Mouse (Mus musculus) liver, embryonic 12.5 days (tissue): ENCODE data around the gene Capn1. TPM values are rescaled to one million over a fixed set of nuclear protein-coding genes. Genes with fewer than 3 reads are reported as not detected.

Source experiments
- ATAC-seq: fragments of 200-750 bp; cut with Nextera tagmentation; 2 replicates; pipeline ENCODE4 v1.8.0; 2017; ENCODE audit warnings: moderate number of reproducible peaks, mild to moderate bottlenecking, moderate library complexity
- H3K27ac ChIP-seq: fragments of 300-500 bp; sonication (generic); 2 replicates; pipeline ENCODE4 v1.5.1; 2016; ENCODE audit warnings: mild to moderate bottlenecking
- H3K27me3 ChIP-seq: fragments of 300-500 bp; sonication (generic); replicated peaks from 2 replicates; pipeline ENCODE4 v1.6.1; 2016; ENCODE audit warnings: mild to moderate bottlenecking, moderate library complexity
- H3K36me3 ChIP-seq: fragments of 300-500 bp; sonication (generic); 2 replicates; pipeline ENCODE4 v1.6.1; 2016; ENCODE audit warnings: mild to moderate bottlenecking, moderate library complexity
- H3K4me1 ChIP-seq: fragments of 300-500 bp; sonication (generic); 2 replicates; pipeline ENCODE4 v1.6.1; 2016
- H3K4me2 ChIP-seq: fragments of 300-500 bp; sonication (generic); 2 replicates; pipeline ENCODE4 v1.6.1; 2016; ENCODE audit warnings: mild to moderate bottlenecking, moderate library complexity
- H3K4me3 ChIP-seq: fragments of 300-500 bp; sonication (generic); 2 replicates; pipeline ENCODE4 v1.5.1; 2016; ENCODE audit warnings: mild to moderate bottlenecking, moderate library complexity
- H3K9ac ChIP-seq: fragments of 300-500 bp; sonication (generic); 2 replicates; pipeline ENCODE4 v1.6.1; 2016; ENCODE audit warnings: mild to moderate bottlenecking, moderate library complexity
- H3K9me3 ChIP-seq: fragments of 300-500 bp; sonication (generic); replicated peaks from 2 replicates; pipeline ENCODE4 v1.6.1; 2016; ENCODE audit warnings: mild to moderate bottlenecking, moderate library complexity
- WGBS: fragments of 180-500 bp; shearing (Covaris S2); methylation state at CpG from one replicate; pipeline ENCODE4 v1.1.7; 2016; ENCODE audit not compliant: insufficient replicate concordance; 5-methylcytosine and 5-hydroxymethylcytosine counted together
- polyA plus RNA-seq: library from polyadenylated mRNA; unstranded; fragments of >200 nt; fragmentation: Nextera tagmentation; extraction: Ambion mirVana; gene quantifications from 2 replicates; pipeline ENCODE4 v1.2.1, GENCODE M21; 2016

Capn1 gene
- 37.7 and 38.5 TPM in 2 replicates for polyA plus RNA-seq

DNA sequence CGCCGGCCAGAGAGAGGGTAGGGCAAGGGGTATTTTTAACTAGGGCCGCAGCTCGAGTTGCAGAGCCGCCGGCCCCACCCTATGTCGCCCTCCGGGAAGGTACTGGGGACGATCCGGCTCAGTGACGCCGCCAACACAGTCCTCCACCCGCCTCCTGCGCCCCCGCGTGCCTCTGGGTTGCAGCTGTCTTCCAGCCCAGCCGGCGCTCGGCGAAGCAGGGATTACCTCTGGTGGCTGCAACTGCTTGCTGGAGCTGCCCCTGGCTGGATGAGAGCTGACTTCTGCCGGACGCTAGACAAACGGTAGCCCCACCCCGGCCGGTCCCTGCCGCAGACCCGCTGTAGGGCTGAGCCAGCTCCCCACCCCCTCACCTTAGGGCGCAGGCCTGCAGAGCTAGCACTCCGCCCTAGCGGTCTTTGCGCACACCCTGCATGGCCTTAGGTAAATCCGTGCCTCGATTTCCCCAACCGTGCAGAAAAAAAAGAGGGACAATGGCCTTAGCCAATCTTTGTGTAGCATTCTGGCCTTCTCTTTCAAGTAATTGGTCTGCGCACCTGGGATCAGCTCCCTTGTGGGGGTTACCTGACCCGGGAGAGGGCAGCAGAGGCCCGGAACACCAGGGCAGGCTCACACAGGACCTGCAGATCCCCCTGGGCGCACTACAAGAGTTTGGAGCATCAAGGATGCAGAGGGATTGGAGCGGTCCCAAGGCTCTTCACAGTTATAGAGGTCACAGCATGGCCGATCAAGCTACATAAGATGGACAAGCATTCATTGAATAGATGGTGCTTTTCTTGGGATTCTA is at the start of gene Capn1:
Capn1 (minus strand) TSS at position 387 of the 805 bp plus-strand sequence.
- WGBS = 4% methylated on average over 40 of the region's 40 CpGs
- peak; percentile 77 for ATAC-seq
- Histone ChIP-seq H3K9ac (peak within 1 kb of the TSS; percentile 87), H3K27me3 (no peaks in the 10 kb centered on the region), H3K4me1 (peaks cover 91% of the 10 kb centered on the region), H3K36me3 (peaks cover 32% of the 10 kb centered on the region), H3K27ac (peak within 1 kb of the TSS; percentile 93), H3K9me3 (no peaks in the 10 kb centered on the region), H3K4me3 (peak within 1 kb of the TSS; percentile 78), H3K4me2 (peak within 1 kb of the TSS; percentile 95)

DNA sequence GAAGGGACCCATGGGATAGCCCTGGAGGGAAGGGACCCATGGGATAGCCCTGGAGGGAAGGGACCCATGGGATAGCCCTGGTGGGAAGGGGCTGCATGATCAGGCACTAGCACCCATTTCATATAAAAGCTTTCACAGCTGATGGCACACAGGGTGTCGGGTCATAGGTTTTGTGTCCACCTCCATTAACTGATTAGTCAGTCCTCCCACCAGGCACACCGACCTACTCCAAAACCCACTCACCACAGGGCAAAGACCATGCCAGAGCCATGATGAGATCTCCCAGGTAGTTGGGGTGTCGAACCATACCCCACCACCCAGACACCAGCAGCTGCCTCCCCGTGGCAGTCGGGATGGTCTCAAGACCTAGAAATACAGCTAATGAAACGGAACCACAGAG is 47.4 kb upstream of the Capn1 start:
- 84% methylated on average over 6 of the region's 6 CpGs for WGBS
- H3K4me1 ChIP-seq = peaks cover 67% of the 10 kb centered on the region
- peak overlapping the region; percentile 92; the same call in 1 of the 2 replicates for H3K4me3 ChIP-seq
- no peak overlapping the region for H3K27ac ChIP-seq
- no peaks in the 10 kb centered on the region for H3K27me3 ChIP-seq
- H3K9ac ChIP-seq = peak overlapping the region; percentile 96; the same call in 1 of the 2 replicates
- no peak for ATAC-seq
- no peaks in the 10 kb centered on the region for H3K9me3 ChIP-seq
- H3K36me3 ChIP-seq = peaks cover 28% of the 10 kb centered on the region
- peak overlapping the region; percentile 100 for H3K4me2 ChIP-seq

DNA sequence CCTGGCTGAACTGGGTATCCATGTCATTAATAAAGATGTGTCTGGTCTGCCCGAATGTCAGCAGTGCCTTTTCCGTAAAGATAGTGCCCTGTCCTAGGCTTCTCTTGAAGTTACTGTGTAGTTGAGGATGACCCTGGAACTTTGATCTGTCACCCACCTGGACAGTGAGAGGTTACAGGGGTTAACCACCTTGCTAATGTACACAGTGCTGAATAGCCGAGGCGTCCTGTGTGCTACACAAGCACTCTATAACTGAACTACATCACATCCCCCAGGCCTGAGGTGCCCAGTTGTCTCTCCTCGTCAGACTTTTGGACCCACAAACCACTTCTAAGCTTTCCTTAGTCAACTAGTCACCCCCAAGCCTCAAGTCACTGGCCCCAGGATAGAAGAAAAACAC is 46.7 kb upstream of the Capn1 start:
- H3K9ac ChIP-seq = peak overlapping the region; percentile 96
- WGBS = 50% methylated on average over 5 of the region's 5 CpGs
- peaks cover 28% of the 10 kb centered on the region for H3K36me3 ChIP-seq
- H3K27ac ChIP-seq = peak overlapping the region; percentile 99
- H3K27me3 ChIP-seq = no peaks in the 10 kb centered on the region
- no peaks in the 10 kb centered on the region for H3K9me3 ChIP-seq
- H3K4me1 ChIP-seq = peaks cover 62% of the 10 kb centered on the region
- peak overlapping the region; percentile 92 for H3K4me3 ChIP-seq
- H3K4me2 ChIP-seq = peak overlapping the region; percentile 100
- no peak for ATAC-seq

DNA sequence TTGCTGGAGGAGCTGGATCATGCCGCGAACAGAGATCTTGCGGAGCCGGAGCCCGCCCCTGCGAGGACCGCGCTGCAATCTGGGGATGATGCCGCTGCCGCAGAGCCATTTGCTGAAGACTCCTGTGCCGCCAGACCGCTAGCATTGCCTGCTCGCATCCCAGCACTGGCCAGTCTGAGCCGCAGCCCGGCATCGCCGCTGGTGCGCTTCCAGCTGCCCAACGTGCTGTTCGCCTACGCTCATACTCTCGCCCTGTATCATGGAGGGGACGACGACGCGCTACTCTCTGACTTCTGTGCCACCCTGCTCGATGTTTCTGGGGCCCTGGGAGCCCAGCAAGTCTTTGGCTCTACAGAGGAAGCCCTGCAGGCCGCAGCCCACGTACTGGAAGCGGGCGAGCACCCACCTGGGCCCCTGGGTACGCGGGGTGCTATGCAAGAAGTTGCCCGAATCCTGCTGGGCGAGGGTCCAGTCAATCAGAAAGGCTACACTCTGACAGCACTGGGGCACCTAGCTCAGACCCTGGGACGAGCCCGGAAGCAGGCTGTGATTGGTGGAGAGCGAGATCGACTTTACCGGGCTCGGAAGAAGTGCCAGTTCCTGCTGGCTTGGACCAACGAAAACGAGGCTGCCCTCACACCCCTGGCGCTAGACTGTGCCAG is 46.1 kb upstream of the Capn1 start:
- no peaks in the 10 kb centered on the region for H3K27me3 ChIP-seq
- H3K4me2 ChIP-seq = peak overlapping the region; percentile 100
- 1% methylated on average over 44 of the region's 44 CpGs for WGBS
- peaks cover 28% of the 10 kb centered on the region for H3K36me3 ChIP-seq
- H3K4me1 ChIP-seq = peaks cover 58% of the 10 kb centered on the region
- peak overlapping the region; percentile 92 for H3K4me3 ChIP-seq
- peak overlapping the region; percentile 96 for H3K9ac ChIP-seq
- peak overlapping the region; percentile 99 for H3K27ac ChIP-seq
- H3K9me3 ChIP-seq = no peaks in the 10 kb centered on the region
- ATAC-seq = peak; percentile 17

- peak; percentile 74 for ATAC-seq
- Histone ChIP-seq H3K27ac (peak within 1 kb of the TSS; percentile 99), H3K4me2 (peak within 1 kb of the TSS; percentile 100), H3K9me3 (no peaks in the 10 kb centered on the region), H3K27me3 (no peaks in the 10 kb centered on the region), H3K4me1 (peaks cover 58% of the 10 kb centered on the region), H3K9ac (peak within 1 kb of the TSS; percentile 96), H3K4me3 (peak within 1 kb of the TSS; percentile 92), H3K36me3 (peaks cover 34% of the 10 kb centered on the region)
- under 1% methylated on average over 58 of the region's 58 CpGs for WGBS
These were observed 45.4 kb upstream of the Capn1 start, which contains the start of gene Znhit2 for GRCm38 (mm10) chr19:6061021-6061533. Gene Znhit2 (plus strand): TSS chr19:6061192.

- Histone ChIP-seq H3K27me3 (no peaks in the 10 kb centered on the region), H3K4me2 (peak overlapping the region; percentile 86), H3K36me3 (peaks cover 55% of the 10 kb centered on the region), H3K9ac (peak overlapping the region; percentile 94), H3K27ac (peak overlapping the region; percentile 86), H3K4me1 (peaks cover 61% of the 10 kb centered on the region), H3K4me3 (peak overlapping the region; percentile 95), H3K9me3 (no peaks in the 10 kb centered on the region)
- 59% methylated on average over 5 of the region's 5 CpGs for WGBS
- no peak for ATAC-seq
These were observed 43.3 kb upstream of the Capn1 start for GRCm38 (mm10) chr19:6058966-6059365.

DNA sequence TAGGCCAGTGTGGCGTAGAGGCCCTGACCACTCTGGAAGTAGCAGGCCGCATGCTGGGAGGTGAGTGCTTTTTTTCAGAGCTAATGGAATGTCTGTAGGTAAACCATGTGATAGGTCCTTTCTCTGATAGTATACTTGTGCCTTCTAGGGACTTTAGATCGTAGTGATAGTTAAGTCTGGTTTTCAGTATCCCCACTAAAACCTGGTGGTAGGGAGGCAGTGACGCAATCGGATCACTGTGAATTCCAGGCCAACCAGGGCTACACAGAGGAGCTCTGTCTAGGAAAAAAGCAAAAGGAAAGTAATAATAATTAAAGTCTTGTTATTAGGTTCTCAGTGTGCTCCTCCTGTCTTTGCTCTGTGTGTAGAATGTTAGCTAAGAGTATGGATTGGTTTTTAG is 42.8 kb upstream of the Capn1 start:
- peak overlapping the region; percentile 86 for H3K4me2 ChIP-seq
- peak overlapping the region; percentile 95 for H3K4me3 ChIP-seq
- peaks cover 57% of the 10 kb centered on the region for H3K36me3 ChIP-seq
- H3K27ac ChIP-seq = peak overlapping the region; percentile 86
- H3K9me3 ChIP-seq = no peaks in the 10 kb centered on the region
- 13% methylated on average over 5 of the region's 5 CpGs for WGBS
- H3K4me1 ChIP-seq = peaks cover 61% of the 10 kb centered on the region
- H3K27me3 ChIP-seq = no peaks in the 10 kb centered on the region
- H3K9ac ChIP-seq = peak overlapping the region; percentile 94
- ATAC-seq = no peak

DNA sequence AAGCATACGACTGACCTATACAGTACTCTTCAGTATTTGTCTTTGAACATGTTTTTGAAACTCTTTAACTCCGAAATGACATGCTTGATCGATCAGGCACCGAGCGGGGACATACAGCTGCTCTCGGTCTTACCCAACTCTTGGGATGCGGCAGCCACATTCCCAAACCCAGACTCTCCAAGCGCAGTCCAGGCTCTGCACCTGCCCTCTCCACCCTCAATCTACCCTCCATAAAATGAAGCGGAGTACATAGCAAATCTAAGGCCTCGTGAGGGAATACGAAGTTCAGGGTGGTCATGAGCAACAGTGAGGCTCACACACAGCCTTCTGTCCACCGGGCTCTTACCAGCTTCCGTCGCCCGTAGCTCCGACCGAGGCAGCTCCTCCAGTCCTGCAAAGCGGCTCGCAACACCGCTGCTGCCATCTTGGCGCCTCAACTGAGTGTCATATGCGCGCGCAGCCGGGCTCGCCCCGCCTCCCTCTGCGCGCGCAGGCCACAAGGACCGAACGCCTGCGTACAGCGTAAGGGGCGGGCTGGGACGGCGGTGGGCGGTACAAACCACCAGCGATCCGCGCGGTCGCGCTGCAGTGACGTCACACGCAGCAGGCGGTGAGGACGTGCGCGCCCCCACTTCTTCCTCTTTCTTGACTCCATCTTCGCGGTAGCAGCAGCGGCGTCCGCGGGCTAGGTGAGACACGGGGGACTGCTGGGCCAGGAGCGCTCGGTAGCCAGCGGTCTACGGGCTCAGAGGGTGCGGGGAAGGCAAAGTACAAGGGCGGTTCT is 41.8 kb upstream of the Capn1 start, which contains the start of the genes Mrpl49 and Fau:
Mrpl49 (minus strand) TSS at position 473 of the 784 bp plus-strand sequence.
Fau (plus strand) TSS at position 532 of the 784 bp plus-strand sequence.
- Histone ChIP-seq H3K9ac (peak within 1 kb of the TSS; percentile 94), H3K4me3 (peak within 1 kb of the TSS; percentile 95), H3K27ac (peak within 1 kb of the TSS; percentile 86), H3K9me3 (no peaks in the 10 kb centered on the region), H3K4me1 (peaks cover 61% of the 10 kb centered on the region), H3K36me3 (peaks cover 64% of the 10 kb centered on the region), H3K27me3 (no peaks in the 10 kb centered on the region), H3K4me2 (peak within 1 kb of the TSS; percentile 86)
- peak; percentile 82 for ATAC-seq
- under 1% methylated on average over 63 of the region's 63 CpGs for WGBS

GRCm38 (mm10) chr19:6056696-6057095 is 41.0 kb upstream of the Capn1 start:
- H3K4me2 ChIP-seq = peak overlapping the region; percentile 86
- H3K4me1 ChIP-seq = peaks cover 54% of the 10 kb centered on the region
- H3K9ac ChIP-seq = peak overlapping the region; percentile 94
- H3K36me3 ChIP-seq = peaks cover 72% of the 10 kb centered on the region
- peak overlapping the region; percentile 86; the same call in 1 of the 2 replicates for H3K27ac ChIP-seq
- peak overlapping the region; percentile 95 for H3K4me3 ChIP-seq
- no peak for ATAC-seq
- H3K9me3 ChIP-seq = no peaks in the 10 kb centered on the region
- H3K27me3 ChIP-seq = no peaks in the 10 kb centered on the region
- WGBS = 55% methylated on average over 4 of the region's 4 CpGs

DNA sequence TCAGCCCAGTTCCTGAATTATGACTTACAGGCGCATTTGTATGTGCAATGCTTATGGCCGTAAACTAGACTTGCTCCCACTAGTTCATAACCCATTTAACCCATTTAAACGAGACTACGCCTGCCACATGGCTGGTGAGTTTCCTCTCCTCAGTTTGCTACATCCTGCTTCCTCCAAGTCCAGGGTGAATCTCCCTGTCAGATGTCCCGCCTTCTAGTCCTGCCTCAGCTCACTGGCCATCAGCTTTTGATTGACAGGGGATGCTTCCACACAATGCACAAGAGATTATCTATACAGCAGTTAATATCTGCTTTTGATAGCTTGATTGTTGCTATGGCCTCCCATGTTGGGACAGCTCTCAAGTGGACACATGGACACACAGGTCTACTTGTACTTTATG is 38.6 kb upstream of the Capn1 start:
- 74% methylated on average over 5 of the region's 5 CpGs for WGBS
- Histone ChIP-seq H3K36me3 (peaks cover 82% of the 10 kb centered on the region), H3K27me3 (no peaks in the 10 kb centered on the region)

GRCm38 (mm10) chr19:6052516-6052915 is 36.8 kb upstream of the Capn1 start:
- Histone ChIP-seq H3K4me3 (no peak overlapping the region), H3K9me3 (no peaks in the 10 kb centered on the region), H3K36me3 (peaks cover 89% of the 10 kb centered on the region), H3K4me1 (peaks cover 52% of the 10 kb centered on the region), H3K27me3 (no peaks in the 10 kb centered on the region), H3K27ac (no peak overlapping the region), H3K4me2 (no peak overlapping the region), H3K9ac (no peak overlapping the region)
- ATAC-seq = no peak
- 83% methylated on average over 7 of the region's 7 CpGs for WGBS

More for the DNA sequence above, 38.6 kb upstream of the Capn1 start:
- H3K9ac ChIP-seq = no peak overlapping the region
- no peak overlapping the region for H3K4me3 ChIP-seq
- no peak overlapping the region for H3K4me2 ChIP-seq
- peaks cover 44% of the 10 kb centered on the region for H3K4me1 ChIP-seq
- ATAC-seq = no peak
- H3K9me3 ChIP-seq = no peaks in the 10 kb centered on the region
- H3K27ac ChIP-seq = 0 out of 2 replicates have a peak overlapping the region, but pooled peaks have one; percentile 10
